Mouse (Mus musculus): ENCODE data around the gene Atp6v1fnb.

The Atp6v1fnb gene

GRCm38 (mm10) chr6:29471137-29471536 lies at the start of gene Atp6v1fnb:
TSS of gene Atp6v1fnb (plus strand) at chr6:29471437.
- no peak for DNase-seq (ENCODE audit: low read depth, low spot score)

DNA sequence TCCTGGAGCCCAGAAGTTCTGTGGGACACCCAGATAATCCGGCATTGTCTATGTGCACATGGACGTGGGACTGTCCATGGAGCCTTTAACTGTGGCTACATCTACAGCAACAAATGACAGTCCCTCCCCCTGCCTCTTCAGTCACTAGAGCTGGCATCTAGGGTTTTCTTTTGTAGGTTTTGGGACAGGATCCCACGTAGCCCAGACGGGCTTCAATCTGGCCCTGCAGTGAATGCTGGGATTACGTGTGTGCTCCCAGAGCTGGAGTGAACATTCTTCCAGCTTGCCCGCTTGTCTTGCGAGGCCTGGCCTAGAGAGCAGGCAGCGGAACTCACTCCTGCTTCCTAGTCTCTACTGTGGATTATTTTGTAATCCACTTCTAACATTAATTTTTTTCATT lies 46.1 kb upstream of the Atp6v1fnb start:
- DNase-seq (ENCODE audit: low read depth, low spot score), result no peak

GRCm38 (mm10) chr6:29426331-29426730 lies 44.9 kb upstream of the Atp6v1fnb start:
- DNase-seq (ENCODE audit: low read depth, low spot score), result no peak

DNA sequence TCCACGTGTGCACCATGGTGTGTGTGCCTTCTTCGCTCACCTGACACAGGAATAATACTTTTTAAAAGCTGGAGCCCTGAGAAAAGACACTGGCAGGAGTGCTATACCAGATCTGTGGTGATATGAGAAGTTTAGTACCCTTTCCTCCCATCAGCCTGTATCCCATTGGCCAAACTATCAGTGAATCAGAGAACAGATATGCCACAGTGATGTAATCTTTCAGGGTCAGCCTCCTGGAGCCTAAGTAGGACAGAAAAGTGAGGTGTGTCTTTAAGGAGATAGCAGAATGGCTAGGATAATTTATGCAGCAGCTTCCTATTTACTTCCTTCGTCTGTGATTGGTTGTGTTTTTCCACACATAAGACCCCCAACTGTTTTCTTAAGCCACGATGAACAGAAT lies 43.1 kb upstream of the Atp6v1fnb start:
- no peak for DNase-seq (ENCODE audit: low read depth, low spot score)

DNA sequence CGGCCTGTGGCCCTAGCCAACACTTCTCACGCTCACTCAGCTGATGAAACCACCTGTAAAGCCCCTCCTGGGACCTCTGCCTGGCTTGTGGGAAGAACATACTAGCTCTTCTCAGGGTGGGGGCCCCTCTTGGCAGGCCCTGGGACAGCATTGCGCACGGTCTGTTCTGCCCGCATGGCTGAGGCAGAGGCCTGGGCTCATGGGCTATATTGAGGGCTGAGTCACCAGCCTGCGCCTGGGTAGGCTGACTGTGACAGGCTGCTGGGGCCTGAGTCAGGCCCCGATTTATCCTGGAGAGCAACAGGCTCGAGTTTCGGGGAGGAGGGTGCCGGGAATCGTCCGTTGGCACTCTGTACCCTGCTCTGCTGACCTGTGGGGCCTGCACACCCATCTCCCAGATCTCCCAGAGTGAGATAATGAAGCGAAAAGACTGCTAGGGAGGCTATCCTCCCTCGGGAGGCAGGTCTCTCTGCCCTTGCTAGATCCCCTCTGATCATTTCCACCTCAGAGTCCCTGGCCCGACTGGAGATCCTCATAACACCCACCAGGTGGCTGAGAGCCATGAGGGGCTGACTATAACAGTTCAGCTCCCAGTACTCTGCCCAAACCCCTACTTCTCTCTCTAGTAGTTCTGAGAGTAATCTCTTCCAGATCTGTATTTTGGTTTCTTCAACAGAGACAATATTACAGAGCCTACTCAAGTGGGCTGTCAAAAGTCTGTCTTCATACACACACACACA lies 40.4 kb upstream of the Atp6v1fnb start:
- DNase-seq (ENCODE audit: low read depth, low spot score), result no peak

- DNase-seq (ENCODE audit: low read depth, low spot score), result no peak
Observed at GRCm38 (mm10) chr6:29431473-29431872, 39.8 kb upstream of the Atp6v1fnb start.

DNA sequence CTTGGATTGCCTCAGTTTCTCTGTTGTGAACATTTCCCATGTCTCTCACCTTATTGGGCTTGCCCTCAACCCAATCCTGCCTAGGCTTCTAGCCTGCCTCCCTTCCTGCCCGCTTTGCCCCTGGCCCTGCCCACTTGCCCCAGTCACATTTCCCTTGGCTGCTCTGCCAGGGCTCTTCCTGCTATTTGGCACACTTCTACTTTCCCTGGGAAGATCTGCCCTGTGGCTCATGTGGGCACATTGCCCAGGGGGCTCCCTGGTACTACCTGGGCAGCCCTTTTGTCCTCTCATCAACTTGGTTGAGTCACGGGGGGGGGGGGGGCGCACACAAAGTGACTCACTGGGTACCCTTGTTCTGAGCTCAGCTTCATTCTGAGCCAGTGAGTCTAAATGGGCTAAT lies 39.1 kb upstream of the Atp6v1fnb start:
- no peak for DNase-seq (ENCODE audit: low read depth, low spot score)

GRCm38 (mm10) chr6:29432676-29433037 lies 38.6 kb upstream of the Atp6v1fnb start:
- DNase-seq (ENCODE audit: low read depth, low spot score), result no peak

- no peak for DNase-seq (ENCODE audit: low read depth, low spot score)
Observed at GRCm38 (mm10) chr6:29433038-29433803, 38.0 kb upstream of the Atp6v1fnb start, which contains the start of gene Flnc. TSS of gene Flnc (plus strand) at chr6:29433256.

DNA sequence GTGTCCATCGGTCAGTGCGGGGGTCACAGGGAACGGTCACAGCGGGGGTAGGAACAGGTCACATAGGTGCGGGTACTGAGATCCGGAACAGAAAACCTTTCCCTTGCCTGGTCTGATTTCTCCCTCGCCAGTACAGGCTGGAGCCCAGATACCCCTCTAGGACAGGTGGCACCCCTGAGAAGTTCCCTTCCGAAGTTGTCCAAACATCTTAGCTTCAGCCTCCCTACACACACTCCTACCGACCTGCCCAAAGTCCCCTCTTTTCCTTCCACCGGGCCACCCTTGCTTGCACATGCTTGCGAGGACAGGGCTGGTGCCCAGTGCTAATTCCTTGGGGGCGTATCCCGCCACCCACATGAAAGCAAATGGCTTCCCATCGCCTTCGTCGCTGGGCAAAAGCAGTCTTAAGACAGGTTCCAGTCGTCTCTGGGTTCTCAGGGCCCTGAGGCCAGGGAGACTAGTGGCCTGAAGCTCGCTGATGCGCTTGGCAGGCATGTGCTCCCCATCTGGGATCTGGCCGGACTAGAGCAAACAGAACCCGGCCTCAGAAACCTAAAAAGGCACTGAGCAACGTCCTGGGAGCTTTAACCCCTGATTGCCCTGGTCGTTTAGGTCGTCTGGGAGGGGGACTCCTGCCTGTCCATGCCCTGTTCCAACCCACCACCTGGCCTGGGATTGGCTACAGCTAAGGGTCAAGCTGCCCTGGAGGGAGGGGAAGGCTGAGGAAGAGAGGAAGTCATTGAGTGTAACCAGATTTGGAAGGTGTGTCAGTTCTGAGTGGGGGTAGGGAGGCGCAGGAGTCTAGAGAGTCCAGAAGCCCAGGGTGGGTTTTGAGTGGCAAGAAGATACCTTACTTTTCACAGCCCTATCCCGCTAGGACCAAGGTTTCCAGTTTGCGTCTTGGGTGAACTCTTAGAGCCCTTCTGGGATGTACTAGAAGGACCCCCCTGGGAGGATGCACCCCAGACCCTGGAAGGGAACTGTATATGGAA lies 37.1 kb upstream of the Atp6v1fnb start:
- DNase-seq (ENCODE audit: low read depth, low spot score), result no peak

DNA sequence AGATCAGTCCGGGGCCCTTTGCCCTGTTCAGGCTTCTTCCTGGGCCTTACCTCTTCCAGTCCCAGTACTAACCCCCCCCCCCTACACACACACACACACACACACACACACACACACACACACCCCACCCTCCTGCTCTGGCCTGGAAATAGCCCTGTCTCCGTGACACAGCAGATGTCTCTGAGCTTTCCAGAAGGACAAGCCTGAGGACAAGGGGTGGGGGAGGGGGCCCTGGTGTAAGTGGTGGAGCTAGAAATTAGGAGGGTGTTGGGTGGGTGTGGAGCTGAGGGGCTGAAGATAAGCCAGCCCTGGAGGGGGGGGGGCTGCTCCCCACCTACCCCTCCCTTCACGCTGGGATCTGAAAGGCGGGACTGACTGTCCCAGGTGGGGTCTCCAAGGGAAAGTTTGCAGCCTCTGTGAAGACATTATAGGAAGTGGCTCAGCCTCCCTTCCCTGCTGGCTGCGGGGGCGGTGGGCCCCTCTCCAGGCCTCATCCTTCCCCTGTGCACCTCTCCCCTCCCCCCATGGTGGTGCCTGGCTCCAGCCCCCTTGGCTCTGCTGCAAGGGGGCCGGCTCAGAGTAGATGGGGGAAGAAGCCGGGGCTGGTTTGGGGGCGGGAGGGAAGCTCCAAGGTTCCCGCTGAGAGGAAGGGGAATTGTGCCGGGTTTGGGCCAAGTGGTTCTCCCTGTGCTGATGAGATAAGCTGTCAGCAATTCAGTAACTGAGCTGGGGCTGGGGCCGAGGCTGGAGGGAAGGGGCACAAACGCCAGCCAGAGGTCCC lies 36.1 kb upstream of the Atp6v1fnb start:
- no peak for DNase-seq (ENCODE audit: low read depth, low spot score)

DNA sequence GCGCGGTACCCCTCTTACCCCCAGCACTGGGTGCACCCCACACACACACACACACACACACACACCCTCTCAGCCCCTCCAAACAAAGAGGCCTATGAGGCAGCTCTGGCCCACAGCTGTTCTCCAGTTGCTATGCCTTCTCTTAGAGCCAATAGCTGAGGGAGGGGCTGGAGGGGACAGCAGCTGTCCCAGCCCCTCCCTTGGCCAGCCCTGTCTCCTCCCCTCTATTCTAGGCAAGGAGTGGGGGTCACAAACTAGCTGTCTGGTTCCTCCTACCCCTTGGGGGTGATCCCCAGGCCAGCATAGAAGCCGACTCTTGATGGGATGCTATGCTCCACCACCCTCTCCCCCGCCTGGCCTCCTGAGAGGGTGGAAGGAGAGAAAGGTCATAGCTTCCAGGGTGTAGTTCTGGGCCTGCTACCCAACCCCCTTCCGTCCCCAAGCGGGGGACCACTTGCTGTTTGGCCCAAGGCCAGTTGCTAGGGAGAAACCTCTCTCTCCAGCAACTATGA lies 35.2 kb upstream of the Atp6v1fnb start:
- DNase-seq (ENCODE audit: low read depth, low spot score), result no peak

GRCm38 (mm10) chr6:29436461-29436934 lies 34.7 kb upstream of the Atp6v1fnb start:
- no peak for DNase-seq (ENCODE audit: low read depth, low spot score)

DNA sequence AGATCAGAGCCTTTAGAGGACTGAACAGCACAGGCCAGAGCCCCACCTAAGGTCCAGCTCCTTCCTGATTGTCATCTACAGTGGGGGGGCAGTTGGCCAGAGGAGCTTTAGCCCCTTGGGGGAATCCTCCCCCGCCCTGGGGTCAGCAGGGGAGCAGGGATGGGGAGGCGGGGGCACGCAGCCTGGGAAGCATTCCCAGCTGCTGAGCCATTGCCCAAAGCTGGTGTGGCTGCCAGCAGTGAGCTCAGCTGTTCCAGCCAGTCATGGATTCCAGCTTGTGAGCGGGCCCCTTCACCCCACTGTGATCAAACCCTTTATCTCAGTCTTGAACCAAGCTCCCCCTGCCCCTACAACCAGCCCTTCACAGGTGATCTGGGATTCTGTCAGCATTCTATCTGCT lies 32.0 kb upstream of the Atp6v1fnb start:
- no peak for DNase-seq (ENCODE audit: low read depth, low spot score)

DNA sequence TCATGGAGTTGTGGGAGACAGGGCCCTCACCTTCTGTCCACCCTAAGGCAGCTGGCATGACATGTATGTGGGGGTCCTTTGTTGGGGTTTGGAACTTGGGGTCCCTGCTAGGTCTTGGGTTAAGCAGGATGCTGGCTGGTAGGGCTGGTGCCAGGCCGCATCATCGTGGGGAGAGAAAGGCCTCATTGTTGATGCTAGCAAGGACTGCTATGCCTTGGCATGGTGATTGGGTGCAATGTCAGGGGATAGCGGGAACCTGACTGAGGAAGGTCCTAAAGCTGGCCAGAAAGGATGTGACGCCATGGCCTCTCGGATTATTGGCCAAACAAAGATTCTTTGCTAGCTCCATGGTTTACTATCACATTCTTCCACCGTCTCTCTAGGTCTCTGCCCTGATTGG lies 31.4 kb upstream of the Atp6v1fnb start:
- DNase-seq (ENCODE audit: low read depth, low spot score), result no peak

DNA sequence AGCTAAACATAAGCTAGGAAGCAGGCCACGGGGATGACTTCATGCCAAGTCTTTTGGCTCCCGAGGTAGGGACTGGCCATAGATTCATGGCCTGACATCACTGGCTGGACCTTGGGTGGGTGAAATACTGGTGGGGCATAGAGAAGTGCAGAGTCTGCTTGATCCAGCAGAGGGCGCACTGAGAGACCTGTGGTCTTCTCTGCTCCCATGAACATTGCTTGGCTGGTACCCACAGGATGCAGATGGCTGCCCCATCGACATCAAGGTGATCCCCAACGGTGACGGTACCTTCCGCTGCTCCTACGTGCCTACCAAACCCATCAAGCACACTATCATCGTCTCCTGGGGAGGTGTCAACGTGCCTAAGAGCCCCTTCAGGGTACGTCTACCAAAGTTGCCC lies 26.5 kb upstream of the Atp6v1fnb start:
- DNase-seq (ENCODE audit: low read depth, low spot score), result no peak

DNA sequence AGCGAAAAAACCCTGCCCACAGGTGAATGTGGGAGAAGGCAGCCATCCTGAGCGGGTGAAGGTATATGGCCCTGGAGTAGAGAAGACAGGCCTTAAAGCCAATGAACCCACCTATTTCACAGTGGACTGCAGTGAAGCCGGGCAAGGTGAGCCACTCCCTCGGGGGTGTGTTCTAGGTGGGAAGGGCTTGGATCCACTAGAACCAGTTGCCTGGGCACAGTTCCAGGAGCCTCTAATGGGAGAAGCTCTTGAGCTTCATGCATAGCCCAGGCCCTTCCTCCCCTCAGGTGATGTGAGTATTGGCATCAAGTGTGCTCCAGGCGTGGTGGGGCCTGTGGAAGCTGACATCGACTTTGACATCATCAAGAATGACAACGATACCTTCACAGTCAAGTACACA lies 25.9 kb upstream of the Atp6v1fnb start:
- DNase-seq (ENCODE audit: low read depth, low spot score), result no peak

- no peak for DNase-seq (ENCODE audit: low read depth, low spot score)
Observed at GRCm38 (mm10) chr6:29449858-29450257, 21.4 kb upstream of the Atp6v1fnb start.

GRCm38 (mm10) chr6:29450667-29451066 lies 20.6 kb upstream of the Atp6v1fnb start:
- no peak for DNase-seq (ENCODE audit: low read depth, low spot score)

- DNase-seq (ENCODE audit: low read depth, low spot score), result no peak
Observed at GRCm38 (mm10) chr6:29461502-29461901, 9.7 kb upstream of the Atp6v1fnb start.

GRCm38 (mm10) chr6:29463388-29463787 lies 7.8 kb upstream of the Atp6v1fnb start:
- DNase-seq (ENCODE audit: low read depth, low spot score), result no peak

Measured in brain, embryonic 18.5 days (tissue).